Mouse (Mus musculus) CH12.LX (cell line): ENCODE measurements at regions not wholly inside any gene's neighbourhood (a gene's known extent, or its start where the extent isn't known, plus 50 kb on each side); places are given as distances from the start of the nearest gene placed in this dataset.

ENCODE experiments used
- DNase-seq: peaks from one replicate; pipeline ENCODE4 v3.0.0-alpha.2; 2013; ENCODE audit errors: extremely low read depth
- H3K27ac ChIP-seq: 2 replicates; pipeline ENCODE4 v1.5.1; 2012; ENCODE audit warnings: low read depth, mild to moderate bottlenecking, control low read depth, moderate library complexity; ENCODE audit not compliant: insufficient read depth
- H3K27me3 ChIP-seq: replicated peaks from 2 replicates; pipeline ENCODE3; 2012; ENCODE audit warnings: inconsistent platforms
- H3K36me3 ChIP-seq, 2 experiments: replicated peaks in 1 of 2; 2 replicates each; pipeline versions ENCODE3 to v1.6.1; 2012; ENCODE audit warnings: inconsistent platforms in 1 of 2, low read length in 1 of 2, mild to moderate bottlenecking in 1 of 2, mixed read lengths in 1 of 2, moderate library complexity in 1 of 2; ENCODE audit not compliant: control insufficient read depth in 1 of 2, insufficient read depth in 1 of 2
- H3K4me1 ChIP-seq, 2 experiments: 2 replicates each; pipeline ENCODE4 v1.6.1; 2012; ENCODE audit warnings: inconsistent platforms in 1 of 2, moderate library complexity in 1 of 2; ENCODE audit not compliant: insufficient read depth in 2 of 2, control insufficient read depth in 1 of 2
- H3K4me2 ChIP-seq: 2 replicates; pipeline ENCODE4 v1.6.1; 2012; ENCODE audit warnings: low read depth, mild to moderate bottlenecking, control low read depth; ENCODE audit not compliant: poor library complexity, insufficient read depth, severe bottlenecking
- H3K4me3 ChIP-seq, 3 experiments: fragments of 150-350 bp in 1 of 3; sonication (generic) in 1 of 3; replicated peaks in 1 of 3; 2 replicates each; pipeline versions ENCODE3 to v1.5.1; 2011 to 2012; ENCODE audit warnings: low read depth in 2 of 3, low read length in 2 of 3, mild to moderate bottlenecking in 2 of 3, moderate library complexity in 2 of 3, control low read depth in 1 of 3, improper control_type of control experiment in 1 of 3, inconsistent platforms in 1 of 3, mixed read lengths in 1 of 3; ENCODE audit not compliant: poor library complexity in 1 of 3
- H3K79me2 ChIP-seq: replicated peaks from 2 replicates; pipeline ENCODE4 v1.6.1; 2012; ENCODE audit warnings: mild to moderate bottlenecking, moderate library complexity; ENCODE audit not compliant: control insufficient read depth, poor library complexity, insufficient read depth, severe bottlenecking; ENCODE audit errors: extremely low read depth
- H3K9ac ChIP-seq: 2 replicates; pipeline ENCODE4 v1.6.1; 2012; ENCODE audit warnings: low read depth, mild to moderate bottlenecking, control low read depth, moderate library complexity; ENCODE audit not compliant: insufficient read depth
- H3K9me3 ChIP-seq: replicated peaks from 2 replicates; pipeline ENCODE3; 2012; ENCODE audit warnings: low read length, inconsistent platforms, mixed read lengths
- BHLHE40 ChIP-seq: IDR thresholded peaks from 2 replicates; pipeline ENCODE4 v1.6.1; 2011; ENCODE audit warnings: mild to moderate bottlenecking, low read depth, low read length, improper control_type of control experiment
- CHD1 ChIP-seq: IDR thresholded peaks from 2 replicates; pipeline ENCODE4 v1.6.1; 2012; ENCODE audit warnings: low read depth, low read length, improper control_type of control experiment, inconsistent platforms
- CHD2 ChIP-seq: IDR thresholded peaks from 2 replicates; pipeline ENCODE4 v1.6.1; 2011; ENCODE audit warnings: low read length, improper control_type of control experiment
- CTCF ChIP-seq, 2 experiments: IDR thresholded peaks in 1 of 2; conservative IDR thresholded peaks in 1 of 2; 2 replicates each; pipeline ENCODE4 v1.5.1; 2011 to 2012; ENCODE audit warnings: low read depth in 2 of 2, low read length in 2 of 2, improper control_type of control experiment in 1 of 2, inconsistent platforms in 1 of 2, mild to moderate bottlenecking in 1 of 2, moderate library complexity in 1 of 2
- E2F4 ChIP-seq: IDR thresholded peaks from 2 replicates; pipeline ENCODE4 v1.6.1; 2011; ENCODE audit warnings: low read depth, low read length, improper control_type of control experiment; ENCODE audit not compliant: insufficient replicate concordance
- ELF1 ChIP-seq: IDR thresholded peaks from 2 replicates; pipeline ENCODE4 v1.6.1; 2014; ENCODE audit warnings: low read depth, mild to moderate bottlenecking, inconsistent platforms, low read length, improper control_type of control experiment
- EP300 ChIP-seq: IDR thresholded peaks from 2 replicates; pipeline ENCODE4 v1.6.1; 2011; ENCODE audit warnings: low read length, improper control_type of control experiment
- ETS1 ChIP-seq: conservative IDR thresholded peaks from 2 replicates; pipeline ENCODE4 v1.6.1; 2012; ENCODE audit warnings: low read depth, mild to moderate bottlenecking, inconsistent platforms, low read length, improper control_type of control experiment, moderate library complexity
- IRF4 ChIP-seq: IDR thresholded peaks from 2 replicates; pipeline ENCODE4 v1.6.1; 2014; ENCODE audit warnings: low read depth, mild to moderate bottlenecking, inconsistent platforms, low read length, improper control_type of control experiment
- JUN ChIP-seq: IDR thresholded peaks from 2 replicates; pipeline ENCODE4 v1.6.1; 2011; ENCODE audit warnings: low read depth, mild to moderate bottlenecking, low read length, improper control_type of control experiment, moderate library complexity; ENCODE audit not compliant: insufficient read depth
- KAT2A ChIP-seq: IDR thresholded peaks from 2 replicates; pipeline ENCODE4 v1.6.1; 2012; ENCODE audit warnings: low read length, improper control_type of control experiment, inconsistent platforms; ENCODE audit not compliant: insufficient replicate concordance
- MAX ChIP-seq: IDR thresholded peaks from 2 replicates; pipeline ENCODE4 v1.6.1; 2011; ENCODE audit warnings: low read length, improper control_type of control experiment
- MAZ ChIP-seq: IDR thresholded peaks from 2 replicates; pipeline ENCODE4 v1.6.1; 2012; ENCODE audit warnings: low read depth, mild to moderate bottlenecking, inconsistent platforms, low read length, improper control_type of control experiment, moderate library complexity
- MEF2A ChIP-seq: IDR thresholded peaks from 2 replicates; pipeline ENCODE4 v1.6.1; 2014; ENCODE audit warnings: low read depth, mild to moderate bottlenecking, inconsistent platforms, low read length, improper control_type of control experiment, borderline replicate concordance
- MXI1 ChIP-seq: IDR thresholded peaks from 2 replicates; pipeline ENCODE4 v1.6.1; 2011; ENCODE audit warnings: mild to moderate bottlenecking, low read depth, low read length, improper control_type of control experiment
- NELFE ChIP-seq: IDR thresholded peaks from 2 replicates; pipeline ENCODE4 v1.6.1; 2011; ENCODE audit warnings: low read depth, low read length, improper control_type of control experiment
- PAX5 ChIP-seq: IDR thresholded peaks from 2 replicates; pipeline ENCODE4 v1.6.1; 2012; ENCODE audit warnings: low read length, inconsistent platforms, mixed read lengths
- POLR2AphosphoS2 ChIP-seq: IDR thresholded peaks from 2 replicates; pipeline ENCODE4 v1.6.1; 2011; ENCODE audit warnings: low read depth, low read length, improper control_type of control experiment
- RAD21 ChIP-seq: IDR thresholded peaks from 2 replicates; pipeline ENCODE4 v1.6.1; 2011; ENCODE audit warnings: low read depth, mild to moderate bottlenecking, low read length, improper control_type of control experiment, moderate library complexity
- RCOR1 ChIP-seq: conservative IDR thresholded peaks from 2 replicates; pipeline ENCODE4 v1.6.1; 2012; ENCODE audit warnings: low read depth, mild to moderate bottlenecking, inconsistent platforms, low read length, improper control_type of control experiment
- SIN3A ChIP-seq: IDR thresholded peaks from 2 replicates; pipeline ENCODE4 v1.6.1; 2012; ENCODE audit warnings: low read length, improper control_type of control experiment, inconsistent platforms
- TBP ChIP-seq: conservative IDR thresholded peaks from 2 replicates; pipeline ENCODE4 v1.6.1; 2011; ENCODE audit warnings: low read depth, low read length, improper control_type of control experiment
- UBTF ChIP-seq: IDR thresholded peaks from 2 replicates; pipeline ENCODE4 v1.6.1; 2012; ENCODE audit warnings: low read depth, mild to moderate bottlenecking, inconsistent platforms, low read length, improper control_type of control experiment, moderate library complexity
- USF1 ChIP-seq: IDR thresholded peaks from 2 replicates; pipeline ENCODE4 v1.6.1; 2014; ENCODE audit warnings: low read depth, mild to moderate bottlenecking, inconsistent platforms, low read length, improper control_type of control experiment
- USF2 ChIP-seq: conservative IDR thresholded peaks from 2 replicates; pipeline ENCODE4 v1.6.1; 2011; ENCODE audit warnings: low read depth, low read length, improper control_type of control experiment
- ZC3H11A ChIP-seq: IDR thresholded peaks from 2 replicates; pipeline ENCODE4 v1.6.1; 2012; ENCODE audit warnings: low read depth, mild to moderate bottlenecking, inconsistent platforms, low read length, improper control_type of control experiment
- ZMIZ1 ChIP-seq: IDR thresholded peaks from 2 replicates; pipeline ENCODE4 v1.6.1; 2012; ENCODE audit warnings: low read depth, mild to moderate bottlenecking, inconsistent platforms, low read length, improper control_type of control experiment
- dilution Hi-C: fragments of 300-500 bp; cut with MboI; formaldehyde crosslinking; loops from 2 replicates; pipeline ENCODE4 v1.14.3; 2020; ENCODE audit warnings: low sequenced_read_pairs; ENCODE audit not compliant: extremely low pct_unique_long_range_greater_than_20kb, extremely low pct_ligation_motif_present
- in situ Hi-C: fragments of 300-500 bp; cut with MboI; formaldehyde crosslinking; loops from 3 replicates; pipeline ENCODE4 v1.14.3; 2019; ENCODE audit warnings: low sequenced_read_pairs, low pct_ligation_motif_present, low pct_unique_long_range_greater_than_20kb, mixed read lengths

GRCm38 (mm10) chr6:96028022-96028704, 84.8 kb upstream of the Fam19a1 start:
- H3K4me3 ChIP-seq: no peak overlapping the region
- H3K27me3 ChIP-seq: no peaks in the 10 kb centered on the region
- H3K9ac ChIP-seq: no peak overlapping the region
- DNase-seq: no peak
- H3K4me2 ChIP-seq: no peak overlapping the region
- no peak overlapping the region for H3K27ac ChIP-seq
- in situ Hi-C loops (no loop called here), dilution Hi-C loops (no loop called here)
- peaks cover 13% of the 10 kb centered on the region for H3K9me3 ChIP-seq
- no peaks in the 10 kb centered on the region for H3K36me3 ChIP-seq
- TF ChIP-seq KAT2A (no peak), POLR2AphosphoS2 (no peak), MXI1 (no peak), ETS1 (no peak), SIN3A (no peak), TBP (no peak), EP300 (no peak), IRF4 (no peak), ZMIZ1 (no peak), USF2 (no peak), UBTF (no peak), E2F4 (no peak), ELF1 (no peak), CHD1 (no peak), BHLHE40 (no peak), MAX (no peak), PAX5 (no peak), RCOR1 (no peak), ZC3H11A (no peak)
- H3K4me1 ChIP-seq: no peaks in the 10 kb centered on the region
- H3K79me2 ChIP-seq: no peaks in the 10 kb centered on the region

- dilution Hi-C loops: no loop called here
- Histone ChIP-seq H3K4me1 (no peaks in the 10 kb centered on the region), H3K27ac (no peak overlapping the region), H3K9me3 (no peaks in the 10 kb centered on the region), H3K4me3 (no peak overlapping the region), H3K36me3 (no peaks in the 10 kb centered on the region), H3K27me3 (no peaks in the 10 kb centered on the region), H3K4me2 (no peak overlapping the region), H3K79me2 (no peaks in the 10 kb centered on the region), H3K9ac (no peak overlapping the region)
- in situ Hi-C loops: no loop called here
- DNase-seq: no peak
- no peak for TF ChIP-seq PAX5
- no peak for TF ChIP-seq JUN
- TF ChIP-seq MAZ: no peak
- no peak for TF ChIP-seq CHD2
- TF ChIP-seq USF1: no peak
- no peak for TF ChIP-seq CTCF (conservative IDR thresholded peaks at IDR 0.05 in 1 of 2, IDR thresholded peaks at IDR 0.05 in 1 of 2; ENCODE audit: low read depth in 2 of 2, low read length in 2 of 2)
- no peak for TF ChIP-seq NELFE
- TF ChIP-seq ELF1: no peak
- TF ChIP-seq MEF2A: no peak
- no peak for TF ChIP-seq RAD21
- no peak for TF ChIP-seq MAX
- TF ChIP-seq ZC3H11A: no peak
Measured at GRCm38 (mm10) chr6:96043711-96044110, 69.2 kb upstream of the Fam19a1 start.
